Mouse (Mus musculus) liver, embryonic 14.5 days (tissue): ENCODE results near the gene Sdcbp2. TPM values are rescaled to one million over a fixed set of nuclear protein-coding genes. Genes with fewer than 3 reads are reported as not detected.

ENCODE experiments used
- ATAC-seq: fragments of 200-750 bp; cut with Nextera tagmentation; 2 replicates; pipeline ENCODE4 v1.8.0; 2017; ENCODE audit warnings: moderate number of reproducible peaks, mild to moderate bottlenecking, moderate library complexity; ENCODE audit not compliant: insufficient read depth
- DNase-seq, 3 experiments: peaks; one replicate each; pipeline ENCODE4 v3.0.0-alpha.2; 2012 to 2013; ENCODE audit warnings: low read depth in 3 of 3, low spot score in 3 of 3
- H3K27ac ChIP-seq: fragments of 300-500 bp; sonication (generic); 2 replicates; pipeline ENCODE4 v1.5.1; 2014; ENCODE audit warnings: moderate library complexity, mild to moderate bottlenecking, control low read depth, inconsistent platforms
- H3K27me3 ChIP-seq: fragments of 300-500 bp; sonication (generic); 2 replicates; pipeline ENCODE4 v1.6.1; 2014; ENCODE audit warnings: mild to moderate bottlenecking, low read length, moderate library complexity; ENCODE audit not compliant: control insufficient read depth, insufficient read depth
- H3K36me3 ChIP-seq: fragments of 300-500 bp; sonication (generic); replicated peaks from 2 replicates; pipeline ENCODE4 v1.6.1; 2014; ENCODE audit warnings: low read depth; ENCODE audit not compliant: control insufficient read depth, insufficient read depth
- H3K4me1 ChIP-seq, 2 experiments: fragments of 200-500 bp in 1 of 2; fragments of 300-500 bp in 1 of 2; sonication (generic) in 1 of 2; replicated peaks; 2 replicates each; pipeline ENCODE4 v1.6.1; 2012 to 2014; ENCODE audit warnings: antibody characterized with exemption in 1 of 2, inconsistent platforms in 1 of 2, low read length in 1 of 2; ENCODE audit not compliant: control insufficient read depth in 2 of 2, insufficient read depth in 2 of 2
- H3K4me2 ChIP-seq: fragments of 300-500 bp; sonication (generic); 2 replicates; pipeline ENCODE4 v1.6.1; 2014; ENCODE audit warnings: low read depth, mild to moderate bottlenecking, control low read depth, moderate library complexity
- H3K4me3 ChIP-seq, 2 experiments: fragments of 200-500 bp in 1 of 2; fragments of 300-500 bp in 1 of 2; sonication (generic) in 1 of 2; 2 replicates each; pipeline ENCODE4 v1.5.1; 2012 to 2014; ENCODE audit warnings: low read depth in 2 of 2, low read length in 2 of 2, mild to moderate bottlenecking in 2 of 2, control low read depth in 1 of 2, inconsistent platforms in 1 of 2, moderate library complexity in 1 of 2; ENCODE audit not compliant: insufficient read depth in 1 of 2
- H3K9ac ChIP-seq: fragments of 300-500 bp; sonication (generic); replicated peaks from 2 replicates; pipeline ENCODE4 v1.6.1; 2014; ENCODE audit warnings: mild to moderate bottlenecking, control low read depth, moderate library complexity
- H3K9me3 ChIP-seq: fragments of 300-500 bp; sonication (generic); 2 replicates; pipeline ENCODE4 v1.6.1; 2016; ENCODE audit warnings: low read length, mixed read lengths; ENCODE audit not compliant: control insufficient read depth
- CTCF ChIP-seq: IDR thresholded peaks from 2 replicates; pipeline ENCODE4 v1.5.1; 2016; ENCODE audit warnings: antibody characterized with exemption, low read depth, control low read depth
- EP300 ChIP-seq: IDR thresholded peaks from 2 replicates; pipeline ENCODE4 v1.6.1; 2016; ENCODE audit warnings: antibody characterized with exemption, low read depth
- WGBS: fragments of 180-500 bp; shearing (Covaris S2); extraction: QIAGEN DNeasy Blood & Tissue Kit; methylation state at CpG from one replicate; pipeline ENCODE4 v1.1.7; 2014; ENCODE audit not compliant: insufficient replicate concordance; 5-methylcytosine and 5-hydroxymethylcytosine counted together
- polyA plus RNA-seq, 2 experiments: library from polyadenylated mRNA; depleted of rRNA in 1 of 2; stranded (reverse) in 1 of 2; unstranded in 1 of 2; fragments of >200 nt; fragmentation: Nextera tagmentation in 1 of 2; extraction: Ambion mirVana in 1 of 2; gene quantifications; 2 replicates each; pipeline versions ENCODE4 v1.2.1 to v1.2.3; 2012 to 2014

The Sdcbp2 gene
- polyA plus RNA-seq, 2 experiments = 0.06 to 0.22 TPM

GRCm38 (mm10) chr2:151634903-151635302, 62.5 kb downstream of the Sdcbp2 start:
- Histone ChIP-seq H3K36me3 (no peaks in the 10 kb centered on the region), H3K9me3 (no peaks in the 10 kb centered on the region), H3K27ac (no peak overlapping the region), H3K4me1 (no peaks in the 10 kb centered on the region), H3K27me3 (peaks cover 37% of the 10 kb centered on the region), H3K9ac (no peak overlapping the region), H3K4me3 (no peak overlapping the region), H3K4me2 (no peak overlapping the region)
- no peak for ATAC-seq
- no peak for DNase-seq
- TF ChIP-seq CTCF = no peak
- no peak for TF ChIP-seq EP300
- WGBS = 28% methylated on average over 2 of the region's 2 CpGs

- TF ChIP-seq EP300 = no peak
- no peak for TF ChIP-seq CTCF
- H3K27me3 ChIP-seq = peaks cover 36% of the 10 kb centered on the region
- H3K9ac ChIP-seq = no peak overlapping the region
- H3K4me3 ChIP-seq = no peak overlapping the region
- no peak overlapping the region for H3K4me2 ChIP-seq
- ATAC-seq (no peak), DNase-seq (no peak)
- H3K36me3 ChIP-seq = no peaks in the 10 kb centered on the region
- 49% methylated on average over 9 of the region's 9 CpGs for WGBS
- H3K4me1 ChIP-seq = no peaks in the 10 kb centered on the region
- H3K27ac ChIP-seq = no peak overlapping the region
- no peaks in the 10 kb centered on the region for H3K9me3 ChIP-seq
Observed at GRCm38 (mm10) chr2:151635362-151636014, 63.1 kb downstream of the Sdcbp2 start.

GRCm38 (mm10) chr2:151636015-151636402, 63.6 kb downstream of the Sdcbp2 start:
- H3K27me3 ChIP-seq = peaks cover 30% of the 10 kb centered on the region
- ATAC-seq = no peak
- no peak for DNase-seq
- no peaks in the 10 kb centered on the region for H3K9me3 ChIP-seq
- no peak overlapping the region for H3K27ac ChIP-seq
- no peak overlapping the region for H3K4me3 ChIP-seq
- no peaks in the 10 kb centered on the region for H3K36me3 ChIP-seq
- 43% methylated on average over 2 of the region's 2 CpGs for WGBS
- H3K9ac ChIP-seq = no peak overlapping the region
- no peak for TF ChIP-seq CTCF
- no peak for TF ChIP-seq EP300
- H3K4me2 ChIP-seq = no peak overlapping the region
- no peaks in the 10 kb centered on the region for H3K4me1 ChIP-seq

Other genes with a start within 250 kb of the Sdcbp2 start
- gene 4921509C19Rik, start 96.5 kb upstream of the Sdcbp2 start, polyA plus RNA-seq (2012; rRNA removed) = not detected in 2 replicates
- not detected in 2 replicates for gene 4921509C19Rik, start 96.5 kb upstream of the Sdcbp2 start, polyA plus RNA-seq (2014; fragmentation: Nextera tagmentation; extraction: Ambion mirVana)
- 37.1 and 53.2 TPM in 2 replicates for gene Nsfl1c, start 78.4 kb upstream of the Sdcbp2 start, polyA plus RNA-seq (2012; rRNA removed)
- 64.6 and 67.2 TPM in 2 replicates for gene Nsfl1c, start 78.4 kb upstream of the Sdcbp2 start, polyA plus RNA-seq (2014; fragmentation: Nextera tagmentation; extraction: Ambion mirVana)
- 30.5 and 36.5 TPM in 2 replicates for gene Fkbp1a, start 30.1 kb upstream of the Sdcbp2 start, polyA plus RNA-seq (2012; rRNA removed)
- 128 and 140 TPM in 2 replicates for gene Fkbp1a, start 30.1 kb upstream of the Sdcbp2 start, polyA plus RNA-seq (2014; fragmentation: Nextera tagmentation; extraction: Ambion mirVana)
- 0.01 and 0.02 TPM in 2 replicates for gene Snph, start 60.0 kb downstream of the Sdcbp2 start, polyA plus RNA-seq (2012; rRNA removed)
- not detected in 2 replicates for gene Snph, start 60.0 kb downstream of the Sdcbp2 start, polyA plus RNA-seq (2014; fragmentation: Nextera tagmentation; extraction: Ambion mirVana)
- not detected in 2 replicates for gene Rad21l, start 95.9 kb downstream of the Sdcbp2 start, polyA plus RNA-seq (2012; rRNA removed)
- not detected in 2 replicates for gene Rad21l, start 95.9 kb downstream of the Sdcbp2 start, polyA plus RNA-seq (2014; fragmentation: Nextera tagmentation; extraction: Ambion mirVana)
- gene Tmem74b, start 129.4 kb downstream of the Sdcbp2 start, polyA plus RNA-seq (2012; rRNA removed) = 0.02 TPM in 1 of 2 replicates, not detected in the other
- gene Tmem74b, start 129.4 kb downstream of the Sdcbp2 start, polyA plus RNA-seq (2014; fragmentation: Nextera tagmentation; extraction: Ambion mirVana) = 0.06 TPM in 1 of 2 replicates, not detected in the other
- gene Psmf1, start 171.6 kb downstream of the Sdcbp2 start, polyA plus RNA-seq (2012; rRNA removed) = 23.9 and 27.4 TPM in 2 replicates
- gene Psmf1, start 171.6 kb downstream of the Sdcbp2 start, polyA plus RNA-seq (2014; fragmentation: Nextera tagmentation; extraction: Ambion mirVana) = 46.2 and 51.4 TPM in 2 replicates